Mouse (Mus musculus) small intestine, adult 2 months (tissue): ENCODE data around the gene Vgll4.

Experiments used
- CTCF ChIP-seq: fragments of 200-500 bp; IDR thresholded peaks from 2 replicates; pipeline ENCODE4 v1.5.1; 2012; ENCODE audit warnings: low read depth, mild to moderate bottlenecking, control low read depth, inconsistent platforms, low read length, moderate library complexity, mixed read lengths; ENCODE audit not compliant: insufficient replicate concordance, insufficient read length; ENCODE audit errors: extremely low read depth
- POLR2A ChIP-seq: fragments of 200-500 bp; IDR thresholded peaks from 2 replicates; pipeline ENCODE4 v1.6.1; 2012; ENCODE audit warnings: low read depth, mild to moderate bottlenecking, control low read depth, inconsistent platforms, low read length, moderate library complexity

GRCm38 (mm10) chr6:114935362-114935761 lies 34.4 kb downstream of the Vgll4 start:
- TF ChIP-seq CTCF (no peak), POLR2A (no peak)
